Mouse (Mus musculus): ENCODE measurements around the gene Arl4a.

Gene Arl4a

GRCm38 (mm10) chr12:39959166-39959565, 78.7 kb downstream of the Arl4a start:
- DNase-seq (ENCODE audit: low read depth, low spot score), result no peak

- DNase-seq (ENCODE audit: low read depth, low spot score), result no peak
Measured at GRCm38 (mm10) chr12:39957931-39958671, 79.7 kb downstream of the Arl4a start.

- DNase-seq (ENCODE audit: low read depth, low spot score), result no peak
Measured at GRCm38 (mm10) chr12:39956396-39956795, 81.4 kb downstream of the Arl4a start.

Measured in ZHBTc4 (cell line).